15 mouse cellular contexts compared by ENCODE assay signal in genomic region chr14:38824891-38825290, GRCm38 (mm10).
DNase-seq lines count a peak whose midpoint lies in the region; ATAC-seq lines count a peak whose summit lies in the region.
"Had no signal": no experiment of that assay in that cellular context is flagged by ENCODE, and none has a peak within 500 bp of the region (broad histone marks: within the 10 kb centered on the region; RNA-seq: fewer than 3 reads in every experiment).

No protein-coding gene starts in this region.

- H3K36me3 ChIP-seq in forebrain, embryonic 15.5 days, result no peaks in the 10 kb centered on the region
- no peaks in the 10 kb centered on the region for H3K36me3 ChIP-seq in neural tube, embryonic 15.5 days
- H3K36me3 ChIP-seq: embryonic facial prominence, embryonic 13.5 days; heart, embryonic 15.5 days; kidney, embryonic 15.5 days; liver, embryonic 13.5 days had no signal

- peak; percentile 96 for ATAC-seq in forebrain, embryonic 15.5 days (replicated peaks)
- ATAC-seq in neural tube, embryonic 15.5 days (ENCODE audit: low FRiP score), result 0 out of 2 replicates have a peak, but pooled peaks have one; percentile 17
- ATAC-seq in CD4-positive, CD25-positive, alpha-beta regulatory T cell, adult 4 months, result no peak

- H3K27me3 ChIP-seq in forebrain, embryonic 15.5 days, result no peaks in the 10 kb centered on the region
- no peaks in the 10 kb centered on the region for H3K27me3 ChIP-seq in neural tube, embryonic 15.5 days (replicated peaks)
- H3K27me3 ChIP-seq: embryonic facial prominence, embryonic 13.5 days; heart, embryonic 15.5 days; kidney, embryonic 15.5 days; liver, embryonic 13.5 days had no signal

- peak overlapping the region; percentile 57 for H3K27ac ChIP-seq in forebrain, embryonic 15.5 days (replicated peaks)
- no peak overlapping the region for H3K27ac ChIP-seq in neural tube, embryonic 15.5 days (replicated peaks)
- H3K27ac ChIP-seq: embryonic facial prominence, embryonic 13.5 days; heart, embryonic 15.5 days; kidney, embryonic 15.5 days; liver, embryonic 13.5 days had no signal

- DNase-seq in cerebellum, postnatal 14 days, result peak; percentile 19 to 44
- DNase-seq in cerebellum, postnatal 25 days, result no peak
- peak; percentile 6 for DNase-seq in mesoderm, embryonic 11.5 days (ENCODE audit: low read depth, low spot score)
- no peak for DNase-seq in layer of hippocampus, adult 18-20 months (ENCODE audit: low spot score in 2 of 2)
- DNase-seq in frontal cortex, postnatal 36 days (ENCODE audit: low spot score in 2 of 2), result no peak
- DNase-seq: cerebellum, adult 9-10 months; liver, embryonic 13.5 days; lung, postnatal 10 days; thymus, postnatal 14 days had no signal

- no peak overlapping the region for H3K9ac ChIP-seq in forebrain, embryonic 15.5 days (replicated peaks)
- H3K9ac ChIP-seq in neural tube, embryonic 15.5 days (replicated peaks), result no peak overlapping the region
- H3K9ac ChIP-seq: embryonic facial prominence, embryonic 13.5 days; heart, embryonic 15.5 days; kidney, embryonic 15.5 days; liver, embryonic 13.5 days had no signal

- no peaks in the 10 kb centered on the region for H3K9me3 ChIP-seq in forebrain, embryonic 15.5 days
- no peaks in the 10 kb centered on the region for H3K9me3 ChIP-seq in neural tube, embryonic 15.5 days (replicated peaks)
- H3K9me3 ChIP-seq: embryonic facial prominence, embryonic 13.5 days; heart, embryonic 15.5 days; kidney, embryonic 15.5 days; liver, embryonic 13.5 days had no signal

- H3K4me2 ChIP-seq in forebrain, embryonic 15.5 days (replicated peaks), result no peak overlapping the region
- H3K4me2 ChIP-seq in neural tube, embryonic 15.5 days, result no peak overlapping the region
- H3K4me2 ChIP-seq: embryonic facial prominence, embryonic 13.5 days; heart, embryonic 15.5 days; kidney, embryonic 15.5 days; liver, embryonic 13.5 days had no signal

- H3K4me3 ChIP-seq in forebrain, embryonic 15.5 days, result no peak overlapping the region
- H3K4me3 ChIP-seq in neural tube, embryonic 15.5 days (replicated peaks), result no peak overlapping the region
- H3K4me3 ChIP-seq: embryonic facial prominence, embryonic 13.5 days; heart, embryonic 15.5 days; kidney, embryonic 15.5 days; liver, embryonic 13.5 days had no signal

- WGBS in forebrain, embryonic 15.5 days, result 22% methylated on average over 1 of the region's 1 CpGs
- 63% methylated on average over 1 of the region's 1 CpGs for WGBS in neural tube, embryonic 15.5 days

- peaks cover 10% of the 10 kb centered on the region for H3K4me1 ChIP-seq in forebrain, embryonic 15.5 days
- no peaks in the 10 kb centered on the region for H3K4me1 ChIP-seq in neural tube, embryonic 15.5 days
- H3K4me1 ChIP-seq: embryonic facial prominence, embryonic 13.5 days; heart, embryonic 15.5 days; kidney, embryonic 15.5 days; liver, embryonic 13.5 days had no signal

Comparison
In these comparisons a context has a peak if more than half of its experiments do, and no peak if none do; other contexts are left out.
1. DNase-seq: peak in cerebellum, postnatal 14 days (2 of 2) and mesoderm, embryonic 11.5 days (single experiment); none in cerebellum, postnatal 25 days (0 of 2), layer of hippocampus, adult 18-20 months (0 of 2) and frontal cortex, postnatal 36 days (0 of 2).